Mouse (Mus musculus) spleen, adult 2 months (tissue): ENCODE measurements around the gene Prkg2.

Experiments
- CTCF ChIP-seq: fragments of 200-500 bp; IDR thresholded peaks from 2 replicates; pipeline ENCODE4 v1.5.1; 2011; ENCODE audit warnings: mild to moderate bottlenecking, inconsistent platforms; ENCODE audit not compliant: insufficient read depth, insufficient read length, insufficient replicate concordance; ENCODE audit errors: extremely low read depth
- POLR2A ChIP-seq: fragments of 200-500 bp; IDR thresholded peaks from 2 replicates; pipeline ENCODE4 v1.6.1; 2011; ENCODE audit warnings: low read depth, low read length, inconsistent platforms

- TF ChIP-seq CTCF = no peak
- no peak for TF ChIP-seq POLR2A
These were observed 61.1 kb downstream of the Prkg2 start for GRCm38 (mm10) chr5:98975877-98976672.
